Mouse (Mus musculus): ENCODE results near the gene Slc40a1. TPM values are rescaled to one million over a fixed set of nuclear protein-coding genes. Genes with fewer than 3 reads are reported as not detected.

Slc40a1 gene
- 4.6 and 11.2 TPM in 2 replicates for total RNA-seq (2014; fragmentation: Nextera tagmentation)
- 8.6 and 10.6 TPM in 2 replicates for total RNA-seq (2017)

DNA sequence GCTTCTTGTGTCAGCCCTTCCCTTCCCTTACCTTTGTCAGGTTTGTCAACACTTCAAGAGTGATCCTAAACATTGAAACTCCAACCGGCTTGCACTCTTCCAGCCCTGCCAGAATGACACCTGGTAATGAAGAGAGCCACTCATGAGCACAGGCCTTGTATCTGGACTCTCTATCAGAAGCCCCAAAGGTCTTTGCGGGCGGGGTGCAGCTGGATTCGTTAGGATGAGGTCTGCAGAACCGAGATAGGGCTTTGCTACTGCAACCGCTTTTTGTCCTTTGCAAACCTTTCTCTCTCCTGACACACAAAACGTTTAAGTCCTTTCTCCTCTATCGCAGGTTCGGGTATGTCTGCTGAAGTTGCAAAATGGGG lies at the start of gene Slc40a1:
Gene Slc40a1 (minus strand): TSS at position 131 of the 371 bp plus-strand sequence.
- ATAC-seq (replicated peaks; ENCODE audit: poor library complexity, severe bottlenecking) = no peak

DNA sequence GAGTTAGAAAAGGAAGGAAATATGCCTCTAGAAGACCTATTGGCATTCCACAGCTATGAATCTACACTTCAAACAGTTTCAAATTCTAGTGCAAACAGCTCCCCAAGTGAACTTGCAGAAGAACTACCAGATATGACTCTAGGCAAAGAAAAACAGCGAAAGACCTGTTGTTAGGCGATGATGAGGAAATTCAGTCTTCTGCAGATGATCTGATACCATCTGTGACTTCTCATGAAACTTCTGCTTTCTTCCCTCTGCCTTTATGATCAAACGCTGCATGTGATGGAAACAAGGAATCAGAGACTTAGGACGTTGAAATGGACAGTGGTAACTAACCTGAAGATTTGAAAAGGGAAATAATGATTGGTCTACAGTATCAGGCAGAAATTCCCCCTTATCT lies 45.0 kb upstream of the Slc40a1 start:
- ATAC-seq (replicated peaks; ENCODE audit: poor library complexity, severe bottlenecking) = no peak

DNA sequence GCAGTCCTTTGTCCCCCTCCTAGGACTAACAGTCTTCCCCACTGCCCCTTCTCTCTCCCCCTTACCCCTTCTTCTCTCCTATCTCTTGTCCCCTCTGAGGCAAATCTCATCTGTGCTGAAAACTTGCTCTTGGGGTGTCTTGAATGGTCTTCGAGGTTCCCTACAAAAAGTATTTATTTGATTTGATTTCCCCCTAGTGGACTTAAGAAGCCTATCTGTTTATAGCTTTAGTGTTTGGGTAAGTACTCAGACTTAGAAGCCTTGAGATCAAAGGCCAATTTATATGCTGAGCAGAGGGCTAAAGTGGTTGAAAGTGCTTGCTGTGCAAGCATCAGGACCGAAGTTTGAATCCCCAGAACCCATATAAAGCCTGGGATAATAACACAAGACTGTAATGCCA lies 22.7 kb upstream of the Slc40a1 start:
- ATAC-seq (replicated peaks; ENCODE audit: poor library complexity, severe bottlenecking) = no peak

DNA sequence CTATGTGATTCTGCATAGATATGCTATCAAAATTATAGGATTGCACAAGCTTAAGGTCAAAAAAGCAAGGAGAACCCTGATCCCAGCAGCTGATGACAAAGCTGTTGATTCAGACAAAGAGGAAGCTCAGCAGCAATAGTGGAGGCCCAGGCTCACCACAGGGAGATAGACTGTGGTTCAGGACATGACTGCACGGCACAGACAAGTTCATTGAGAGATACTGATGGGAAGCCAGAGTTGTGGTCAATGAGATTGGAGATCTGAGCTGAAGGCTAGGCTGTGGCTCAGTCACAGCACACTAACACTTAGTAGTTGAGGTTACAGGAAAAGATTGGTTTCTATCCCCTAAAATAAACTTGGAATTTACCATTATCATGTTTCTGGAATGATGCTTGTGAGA lies 21.5 kb upstream of the Slc40a1 start:
- ATAC-seq (replicated peaks; ENCODE audit: poor library complexity, severe bottlenecking) = peak; percentile 76

DNA sequence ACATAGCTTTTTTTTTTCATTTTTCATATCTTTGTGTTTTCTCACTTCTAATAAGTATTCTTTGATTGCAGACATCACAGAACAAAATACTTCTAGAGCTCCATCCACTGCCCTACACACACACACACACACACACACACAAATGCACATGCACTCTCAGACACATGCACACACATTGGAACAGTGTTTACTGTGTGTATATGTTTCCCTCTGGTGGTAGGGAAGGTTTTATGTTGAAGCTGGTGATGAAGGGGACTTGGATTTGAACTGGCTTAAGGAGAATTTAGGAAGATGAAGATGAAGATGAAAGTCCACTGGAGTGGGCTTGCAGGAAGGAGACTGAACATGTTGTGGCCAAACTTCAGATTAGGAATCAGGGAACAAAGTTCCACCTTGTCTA lies 4.8 kb upstream of the Slc40a1 start:
- ATAC-seq (replicated peaks; ENCODE audit: poor library complexity, severe bottlenecking) = no peak; the same call in 1 of the 2 replicates

DNA sequence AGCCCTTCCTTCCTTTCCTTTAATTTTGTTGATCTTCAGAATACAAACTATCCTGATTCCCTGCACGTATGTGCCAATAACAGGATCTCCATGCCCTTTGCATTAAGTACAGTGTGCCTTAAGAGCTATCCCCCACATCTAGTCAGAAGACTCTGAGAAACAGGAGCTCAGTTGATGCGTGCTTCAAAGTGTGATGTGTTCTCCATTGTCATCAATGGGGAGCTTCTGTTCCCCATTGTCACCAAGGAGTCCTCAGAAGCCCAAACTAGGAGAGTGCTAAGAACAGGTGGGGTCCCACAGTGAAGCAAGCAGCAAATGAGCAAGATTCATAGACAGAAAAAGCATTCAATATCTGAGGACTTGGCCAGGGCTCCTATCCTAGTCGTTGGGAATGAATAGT lies 588 bp upstream of the Slc40a1 start:
- ATAC-seq (replicated peaks; ENCODE audit: poor library complexity, severe bottlenecking) = no peak

DNA sequence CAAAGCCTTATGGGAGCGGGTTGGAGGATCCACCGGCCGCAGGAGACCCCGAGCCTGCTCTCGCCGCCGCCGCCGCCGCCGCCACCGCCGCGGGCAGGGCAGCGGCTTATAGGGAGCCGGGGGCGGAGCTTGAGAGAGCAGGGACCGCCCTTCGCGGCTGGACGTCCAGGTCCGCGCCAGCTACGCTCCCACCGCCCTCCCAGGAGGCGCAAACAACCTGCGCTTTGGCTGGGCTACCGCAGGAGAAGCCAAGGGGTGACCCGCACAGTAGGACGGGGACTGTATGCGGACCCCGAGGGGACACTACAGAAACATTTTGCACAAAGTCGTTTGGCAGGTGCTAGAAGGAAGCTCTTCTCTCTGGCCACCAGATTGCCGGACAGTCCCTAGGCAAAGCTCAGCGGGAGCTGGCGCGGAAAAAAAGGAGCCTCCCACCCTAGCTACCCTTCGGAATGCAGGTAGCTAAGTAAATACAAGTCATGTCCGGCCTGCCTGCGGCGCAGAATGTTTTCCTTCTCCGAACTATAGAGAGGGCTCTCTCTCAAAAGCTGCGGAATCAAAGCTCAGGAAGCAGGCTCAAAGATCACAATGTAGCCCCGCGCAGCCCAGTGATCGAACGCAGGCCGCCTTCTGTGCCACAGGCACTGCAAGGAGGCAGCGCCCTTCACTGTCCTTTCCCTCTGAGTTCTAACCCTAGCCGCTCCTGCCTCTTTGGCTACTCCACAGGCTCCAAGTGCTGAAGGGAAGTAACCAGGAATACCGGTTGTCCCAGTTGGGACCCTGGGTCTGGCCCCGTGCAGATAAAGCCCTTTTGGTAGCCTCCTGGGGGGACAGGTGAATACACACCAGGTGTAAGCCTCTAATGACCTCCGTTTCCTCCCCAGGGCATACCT lies 577 bp downstream of the Slc40a1 start:
- ATAC-seq (replicated peaks; ENCODE audit: poor library complexity, severe bottlenecking) = peak; percentile 87

DNA sequence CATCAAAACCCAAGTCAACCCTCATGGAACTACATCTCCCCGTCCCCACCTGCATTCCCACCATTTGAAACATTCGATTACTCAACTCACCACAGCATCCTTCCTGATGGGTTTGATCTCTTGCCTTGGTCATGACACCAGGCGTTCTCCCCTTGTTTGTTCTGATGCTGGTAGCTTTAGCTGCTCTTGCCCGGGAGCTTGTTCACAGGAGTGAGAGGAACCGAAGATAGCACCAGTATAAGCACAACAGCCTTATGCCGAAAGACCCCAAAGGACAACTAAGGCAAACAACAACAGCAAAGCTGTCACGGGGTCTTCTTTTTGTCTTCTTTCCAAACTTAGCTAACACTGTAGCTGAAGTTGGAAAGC lies 1.2 kb downstream of the Slc40a1 start:
- ATAC-seq (replicated peaks; ENCODE audit: poor library complexity, severe bottlenecking) = peak; percentile 65

DNA sequence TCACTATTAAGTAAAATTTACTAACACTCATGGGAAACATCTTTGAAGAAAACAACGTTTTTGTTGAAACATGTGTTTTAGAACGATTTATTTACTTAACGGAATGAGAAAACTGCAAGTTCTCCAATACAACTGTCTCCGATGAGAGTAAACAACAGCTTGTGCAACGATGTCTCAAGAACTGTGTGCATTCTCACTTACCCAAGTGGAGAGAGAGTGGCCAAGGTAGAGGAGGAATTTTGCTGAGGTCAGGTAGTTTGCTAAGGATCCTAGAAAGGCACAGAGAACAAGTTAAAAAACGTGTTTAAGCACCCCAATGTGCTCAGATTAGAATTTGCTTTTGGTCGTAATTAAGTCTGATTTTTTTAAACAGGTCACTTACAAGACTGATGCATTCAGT lies 1.8 kb downstream of the Slc40a1 start:
- ATAC-seq (replicated peaks; ENCODE audit: poor library complexity, severe bottlenecking) = peak; percentile 35

DNA sequence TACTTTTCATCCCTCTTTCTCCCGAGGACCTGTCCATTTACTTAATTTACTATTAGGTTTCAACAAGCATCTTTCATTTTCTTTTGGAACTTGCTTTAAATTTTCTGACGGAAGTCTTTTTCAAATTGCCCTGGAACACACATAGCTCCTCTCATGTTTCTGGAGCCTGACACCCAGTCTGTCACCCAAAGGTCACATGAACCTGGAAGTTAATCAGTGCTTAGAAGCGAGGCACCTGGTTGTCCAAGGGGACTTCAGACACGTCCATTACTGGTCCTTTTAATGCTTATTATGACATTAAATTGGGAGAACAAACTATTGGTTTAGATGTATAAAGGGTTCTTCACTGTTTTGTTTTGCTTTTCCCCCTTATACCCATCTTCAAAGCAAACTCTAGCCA lies 3.0 kb downstream of the Slc40a1 start:
- ATAC-seq (replicated peaks; ENCODE audit: poor library complexity, severe bottlenecking) = no peak

DNA sequence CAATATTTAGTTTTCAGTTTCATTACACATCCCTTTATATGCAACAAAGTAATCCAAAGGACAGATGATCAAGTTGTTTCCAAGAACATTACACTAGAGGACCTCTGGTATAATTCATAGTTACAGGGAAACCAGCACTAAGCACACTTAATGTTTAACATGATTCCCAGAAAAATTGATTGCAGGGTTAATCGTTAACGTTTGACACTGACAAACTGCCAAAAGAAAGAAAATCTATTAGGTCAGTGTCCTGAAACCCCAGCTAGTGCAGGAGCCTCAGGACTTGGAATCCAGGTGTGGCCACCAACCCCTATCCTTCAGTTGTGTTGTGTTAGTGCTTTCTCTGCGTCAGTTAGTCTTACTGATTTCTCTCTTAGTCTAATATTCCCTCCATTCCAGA lies 5.6 kb downstream of the Slc40a1 start:
- ATAC-seq (replicated peaks; ENCODE audit: poor library complexity, severe bottlenecking) = no peak

DNA sequence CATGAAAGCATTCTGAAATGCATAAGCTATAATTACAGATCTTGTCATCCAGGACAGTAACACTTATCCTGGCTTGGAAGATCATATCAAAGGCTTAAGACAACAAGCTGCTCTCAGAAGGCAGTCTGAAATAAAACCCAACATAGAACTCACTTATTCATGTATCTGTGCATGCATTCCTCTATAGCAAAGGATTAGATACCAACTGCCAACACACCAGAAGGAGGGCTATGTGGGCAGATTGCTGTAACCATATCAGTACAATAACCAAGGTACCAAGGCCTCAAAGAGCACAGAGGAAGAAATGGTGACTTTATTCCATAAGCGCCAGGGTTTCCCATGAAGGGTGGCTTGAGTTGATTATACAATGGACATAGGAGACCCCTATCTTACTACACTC lies 6.6 kb downstream of the Slc40a1 start:
- no peak for ATAC-seq (replicated peaks; ENCODE audit: poor library complexity, severe bottlenecking)

DNA sequence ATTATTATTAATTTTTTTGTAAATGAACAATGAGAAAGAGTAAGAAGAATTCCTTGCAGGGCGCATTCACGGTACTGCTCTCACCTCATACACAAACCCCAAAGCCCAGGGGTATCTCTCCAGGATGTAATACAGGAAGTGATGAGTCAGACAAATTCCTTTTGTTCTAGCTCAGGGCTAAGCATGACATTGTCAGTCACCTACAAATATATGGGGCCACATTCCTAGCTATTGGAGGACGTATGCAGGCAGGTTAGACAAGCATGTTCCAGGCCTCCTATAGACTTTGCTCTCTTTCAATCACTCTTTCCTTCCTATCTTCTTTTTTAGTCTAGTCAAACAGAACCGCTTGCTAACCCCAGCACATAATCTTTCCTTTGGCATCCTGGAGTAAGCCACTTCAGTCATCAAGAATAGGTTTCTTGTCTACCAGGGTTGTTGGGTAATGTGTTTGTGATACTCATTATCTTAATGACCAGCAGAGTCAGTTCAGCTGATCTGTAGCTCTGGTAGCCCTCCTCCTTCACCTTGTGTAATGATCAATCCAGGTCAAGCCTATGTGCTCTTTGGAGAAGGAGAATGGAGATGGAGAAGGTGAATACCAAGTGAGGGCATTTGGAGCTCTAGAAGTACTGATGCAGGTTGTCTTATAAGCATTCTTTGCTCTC lies 9.1 kb downstream of the Slc40a1 start:
- no peak for ATAC-seq (replicated peaks; ENCODE audit: poor library complexity, severe bottlenecking)

DNA sequence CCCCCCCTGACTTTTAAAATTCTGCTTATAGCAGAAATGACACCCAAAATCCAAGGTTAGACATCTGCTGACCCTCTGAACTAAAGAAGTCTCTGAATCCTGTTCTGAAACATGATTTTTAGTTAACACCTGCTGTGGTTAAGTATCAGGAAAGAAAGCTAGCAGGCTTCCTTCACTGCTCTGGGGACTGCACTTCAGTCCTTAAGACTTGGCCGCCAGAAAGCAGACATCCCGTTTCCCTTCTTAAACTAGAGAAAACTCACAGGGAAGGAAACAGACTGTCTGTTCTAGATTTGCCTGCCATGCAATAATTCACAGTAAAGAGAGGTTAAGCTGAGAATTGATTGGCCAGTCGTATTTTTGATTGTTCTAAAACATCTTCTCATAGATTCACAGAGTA lies 10.1 kb downstream of the Slc40a1 start:
- no peak for ATAC-seq (replicated peaks; ENCODE audit: poor library complexity, severe bottlenecking)

DNA sequence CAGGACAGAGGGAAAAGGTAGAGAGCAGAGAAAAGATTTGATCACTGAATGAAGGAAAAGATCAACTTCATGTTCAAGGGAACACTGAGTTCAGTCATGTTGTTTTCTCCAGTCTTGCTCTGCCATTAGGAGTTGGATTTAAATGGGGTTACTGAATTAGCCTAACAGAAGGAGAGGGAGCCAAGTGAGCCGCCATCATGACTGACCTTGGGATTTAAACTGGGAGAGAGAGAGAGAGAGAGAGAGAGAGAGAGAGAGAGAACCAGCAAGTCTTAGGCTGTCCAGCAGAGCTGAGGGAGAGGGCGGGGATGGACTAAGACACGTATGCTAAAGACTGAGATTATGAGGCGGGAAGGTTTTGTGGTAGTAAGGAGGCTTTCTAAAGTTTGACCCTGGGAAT lies 12.1 kb downstream of the Slc40a1 start:
- ATAC-seq (replicated peaks; ENCODE audit: poor library complexity, severe bottlenecking) = no peak

DNA sequence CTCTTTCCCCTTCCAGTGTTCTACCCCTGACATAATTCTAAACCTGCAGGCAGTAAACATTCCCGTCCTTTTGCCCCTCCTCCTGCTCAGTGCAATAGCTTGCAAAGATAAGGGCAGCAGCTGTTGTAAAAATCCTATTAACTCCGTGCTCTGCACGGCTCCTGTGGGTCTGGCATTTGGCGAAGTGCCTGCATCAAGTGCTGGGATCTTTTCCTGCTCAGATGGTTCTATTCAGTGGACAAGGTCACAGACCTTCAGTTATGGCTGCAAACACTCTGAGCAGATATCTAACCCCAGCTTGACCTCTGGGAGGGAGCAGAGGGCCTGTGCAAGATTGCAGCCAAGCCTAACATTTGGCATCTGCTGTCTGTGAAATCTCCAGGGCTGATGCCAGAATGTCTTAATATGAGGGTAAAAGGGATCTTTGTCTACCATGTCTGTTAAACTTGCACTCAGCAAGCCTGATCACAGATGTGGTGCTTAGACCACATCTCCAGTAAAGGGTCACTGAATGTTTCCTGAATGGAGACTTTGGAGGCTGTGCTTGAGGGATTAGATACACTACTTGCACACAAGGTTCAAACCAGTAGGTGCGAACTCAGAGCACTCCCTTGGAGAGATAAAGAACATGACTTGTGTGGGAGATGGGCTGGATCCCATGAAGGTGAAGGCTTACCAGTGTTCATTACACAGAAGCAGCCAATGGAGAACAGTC lies 21.1 kb downstream of the Slc40a1 start:
- no peak for ATAC-seq (replicated peaks; ENCODE audit: poor library complexity, severe bottlenecking)

DNA sequence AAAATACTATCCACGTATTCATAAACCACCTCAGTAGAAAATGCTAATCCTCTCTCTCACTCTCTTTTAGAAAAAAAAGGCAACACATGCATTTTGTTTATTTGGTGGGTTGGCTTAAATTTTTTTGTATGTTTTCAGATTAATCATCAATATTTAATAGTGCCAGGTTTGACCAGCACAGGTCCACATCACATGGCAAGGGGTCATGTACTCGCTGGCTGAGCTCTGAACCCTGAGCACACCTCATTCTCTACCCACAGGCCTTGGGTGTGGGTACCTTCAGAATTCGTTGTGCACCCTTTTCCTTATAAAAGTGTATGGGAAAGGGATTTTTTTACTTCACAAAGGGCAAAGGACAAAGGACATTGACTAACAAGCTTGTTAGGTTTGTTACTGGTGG lies 22.2 kb downstream of the Slc40a1 start:
- ATAC-seq (replicated peaks; ENCODE audit: poor library complexity, severe bottlenecking) = no peak

DNA sequence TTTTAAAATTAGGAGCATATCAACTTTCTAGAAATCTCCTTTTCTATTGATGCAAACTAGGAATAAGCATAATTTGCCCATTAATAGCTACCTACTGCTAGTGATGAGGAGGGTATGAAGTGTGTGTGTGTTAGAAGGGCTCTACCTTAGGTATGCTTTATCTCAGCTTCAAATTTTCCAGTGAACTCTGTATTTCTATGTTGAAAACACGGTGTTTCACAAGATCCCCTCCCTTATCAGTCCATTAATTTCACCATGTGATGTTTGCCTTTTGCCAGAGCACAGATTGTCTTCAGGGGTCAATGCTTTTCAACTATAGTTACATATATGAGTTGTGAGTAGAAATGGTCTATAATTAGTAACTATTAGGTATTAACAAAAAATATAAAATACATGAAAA lies 28.3 kb downstream of the Slc40a1 start:
- no peak for ATAC-seq (replicated peaks; ENCODE audit: poor library complexity, severe bottlenecking)

DNA sequence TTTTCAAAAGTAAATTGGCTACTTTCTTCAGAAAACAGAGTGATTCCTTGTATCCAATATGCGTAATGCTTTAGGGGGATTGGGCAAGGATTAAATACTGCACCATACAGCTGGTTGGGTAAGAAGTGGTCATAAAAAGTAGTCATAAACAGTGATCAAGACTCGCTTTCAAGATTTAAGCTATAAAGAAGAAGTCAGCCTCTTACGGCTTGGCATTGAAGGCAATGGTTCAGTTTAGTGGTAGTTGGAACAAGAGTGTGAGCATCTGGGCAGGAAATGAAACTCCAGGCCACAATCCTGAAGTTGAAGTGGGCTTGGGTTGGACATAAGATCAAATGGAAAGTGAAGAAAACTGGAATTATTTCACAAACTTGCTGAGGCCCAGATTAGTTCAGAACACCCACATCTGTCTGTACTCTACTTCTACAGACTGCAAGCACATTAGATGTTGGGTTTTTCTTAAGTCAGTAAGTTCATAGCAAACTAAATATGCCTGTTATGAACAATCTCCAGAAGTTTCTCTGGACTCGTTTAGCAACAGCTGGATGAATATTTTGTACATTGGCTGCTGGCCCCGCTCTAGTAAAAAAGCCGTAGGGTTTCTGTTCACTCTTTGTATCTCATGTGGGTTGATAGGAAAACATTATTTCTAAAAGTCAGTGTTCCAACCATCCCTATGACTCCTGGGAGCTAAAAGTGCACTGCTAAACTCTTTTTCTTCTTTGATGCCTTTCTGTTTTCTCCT lies 32.0 kb downstream of the Slc40a1 start:
- 0 out of 2 replicates have a peak, but pooled peaks have one; percentile 17 for ATAC-seq (replicated peaks; ENCODE audit: poor library complexity, severe bottlenecking)

DNA sequence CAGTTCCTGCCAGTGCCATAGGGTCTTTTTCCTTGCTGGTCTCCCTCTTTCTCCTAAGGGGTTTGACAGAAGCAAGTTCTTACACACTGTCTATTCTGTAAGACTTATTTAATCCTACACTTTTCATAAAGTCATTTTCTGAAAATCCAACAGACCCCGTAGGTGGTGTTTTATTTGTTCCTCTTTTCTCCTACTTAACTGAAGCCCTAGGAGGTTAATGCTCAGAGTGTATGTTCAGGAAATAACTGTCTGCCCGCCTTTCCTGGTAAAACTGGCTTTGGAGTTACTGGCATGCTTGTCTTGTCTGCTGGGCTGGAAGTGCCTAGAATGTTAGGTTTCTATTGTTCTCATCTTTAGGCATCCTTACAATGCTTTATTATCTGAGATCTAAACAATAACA lies 34.3 kb downstream of the Slc40a1 start:
- ATAC-seq (replicated peaks; ENCODE audit: poor library complexity, severe bottlenecking) = peak; percentile 48
